Comparison of ENCODE assay signal across 12 mouse cellular contexts in genomic region chr2:170329921-170330320, GRCm38 (mm10).
A peak's percentile ranks its signal among the peaks of the same experiment; 100 is the strongest.
DNase-seq lines count a peak whose midpoint lies in the region; ATAC-seq and TF ChIP-seq lines count a peak whose summit lies in the region.
"Had no signal": no experiment of that assay in that cellular context is flagged by ENCODE, and none has a peak within 500 bp of the region (broad histone marks: within the 10 kb centered on the region; RNA-seq: fewer than 3 reads in every experiment).

No protein-coding gene starts in this region.

- H3K27ac ChIP-seq in liver, embryonic 16.5 days (ENCODE audit: low read length) = peak overlapping the region; percentile 54
- no peak overlapping the region for H3K27ac ChIP-seq in liver, embryonic 12.5 days
- H3K27ac ChIP-seq in heart, postnatal 0 days (ENCODE audit: low read depth) = peak overlapping the region; percentile 3; the same call in 1 of the 2 replicates
- H3K27ac ChIP-seq in small intestine, adult 2 months (ENCODE audit: insufficient read depth, low read depth, low read length) = peak overlapping the region; percentile 86
- no peak overlapping the region for H3K27ac ChIP-seq in left cerebral cortex, adult 2 months

- H3K9me3 ChIP-seq in liver, embryonic 16.5 days (replicated peaks; ENCODE audit: control insufficient read depth, low read length) = no peaks in the 10 kb centered on the region
- H3K9me3 ChIP-seq in liver, embryonic 12.5 days (replicated peaks) = no peaks in the 10 kb centered on the region
- H3K9me3 ChIP-seq in heart, postnatal 0 days (replicated peaks; ENCODE audit: control insufficient read depth, low read length) = no peaks in the 10 kb centered on the region
- H3K9me3 ChIP-seq: megakaryocyte, embryonic 14.5 days had no signal

- no peaks in the 10 kb centered on the region for H3K27me3 ChIP-seq in liver, embryonic 16.5 days (ENCODE audit: control insufficient read depth, insufficient read depth, low read depth, low read length)
- H3K27me3 ChIP-seq in liver, embryonic 12.5 days (replicated peaks) = peaks cover 3% of the 10 kb centered on the region
- no peaks in the 10 kb centered on the region for H3K27me3 ChIP-seq in heart, postnatal 0 days (ENCODE audit: control insufficient read depth, insufficient read depth, low read length)
- H3K27me3 ChIP-seq in small intestine, adult 2 months (ENCODE audit: control insufficient read depth, insufficient read depth, low read length) = no peaks in the 10 kb centered on the region

- 61% methylated on average over 13 of the region's 13 CpGs for WGBS in liver, embryonic 16.5 days (ENCODE audit: insufficient replicate concordance)
- 69% methylated on average over 13 of the region's 13 CpGs for WGBS in liver, embryonic 12.5 days (ENCODE audit: insufficient replicate concordance)
- WGBS in heart, postnatal 0 days = 59% methylated on average over 13 of the region's 13 CpGs
- WGBS in small intestine, adult 2 months = 22% methylated on average over 13 of the region's 13 CpGs

- no peak for TF ChIP-seq EP300 in heart, postnatal 0 days (IDR thresholded peaks at IDR 0.05; ENCODE audit: low read depth)

- H3K4me1 ChIP-seq in liver, embryonic 16.5 days (ENCODE audit: control insufficient read depth, low read depth, low read length) = no peaks in the 10 kb centered on the region; the same call in 1 of the 2 replicates
- H3K4me1 ChIP-seq in liver, embryonic 12.5 days = peaks cover 3% of the 10 kb centered on the region
- no peaks in the 10 kb centered on the region for H3K4me1 ChIP-seq in heart, postnatal 0 days (ENCODE audit: control insufficient read depth, insufficient read depth)
- H3K4me1 ChIP-seq in small intestine, adult 2 months (ENCODE audit: control insufficient read depth, insufficient read depth, insufficient read length, low read length) = peaks cover 20% of the 10 kb centered on the region
- H3K4me1 ChIP-seq: megakaryocyte, embryonic 14.5 days had no signal

- intact Hi-C loops in left cerebral cortex, adult 2 months (cut with DNase I) = no loop called here

- TF ChIP-seq POLR2A in small intestine, adult 2 months (IDR thresholded peaks at IDR 0.05; ENCODE audit: low read depth, low read length) = no peak

- TF ChIP-seq CTCF in heart, postnatal 0 days (IDR thresholded peaks at IDR 0.05; ENCODE audit: low read depth) = no peak
- TF ChIP-seq CTCF in small intestine, adult 2 months (IDR thresholded peaks at IDR 0.05; ENCODE audit: extremely low read depth, insufficient read length, insufficient replicate concordance, low read depth, low read length) = no peak
- no peak for TF ChIP-seq CTCF in left cerebral cortex, adult 2 months (IDR thresholded peaks at IDR 0.05)

- ATAC-seq in liver, embryonic 16.5 days (ENCODE audit: low read depth) = peak; percentile 39; the same call in 1 of the 2 replicates
- no peak for ATAC-seq in liver, embryonic 12.5 days
- peak; percentile 65 for ATAC-seq in granulocyte monocyte progenitor cell, adult 5-6 weeks (replicated peaks; ENCODE audit: poor library complexity, severe bottlenecking)
- ATAC-seq in heart, postnatal 0 days (ENCODE audit: insufficient read depth, low read depth) = peak; percentile 42; the same call in 1 of the 2 replicates
- ATAC-seq: forebrain, postnatal 0 days had no signal

- peak; percentile 21 for DNase-seq in heart, postnatal 0 days (ENCODE audit: low spot score)
- DNase-seq in embryo, embryonic 10 days (ENCODE audit: low spot score) = no peak
- no peak for DNase-seq in gastrocnemius, adult 8-10 months (ENCODE audit: low spot score in 2 of 2)
- DNase-seq in left cerebral cortex, adult 2 months (ENCODE audit: extremely low spot score in 1 of 2, low spot score in 2 of 2) = no peak
- DNase-seq: forebrain, postnatal 0 days; kidney, adult 18-20 months; thymus, postnatal 4 days had no signal

- no peak overlapping the region for H3K4me2 ChIP-seq in liver, embryonic 16.5 days (ENCODE audit: low read depth, low read length)
- H3K4me2 ChIP-seq in liver, embryonic 12.5 days = no peak overlapping the region
- H3K4me2 ChIP-seq in heart, postnatal 0 days (ENCODE audit: low read depth, low read length) = no peak overlapping the region

- H3K4me3 ChIP-seq in liver, embryonic 16.5 days (ENCODE audit: low read depth, low read length) = no peak overlapping the region
- H3K4me3 ChIP-seq in liver, embryonic 12.5 days = no peak overlapping the region
- H3K4me3 ChIP-seq in heart, postnatal 0 days (ENCODE audit: low read depth, low read length) = no peak overlapping the region
- peak overlapping the region; percentile 12; the same call in 1 of the 2 replicates for H3K4me3 ChIP-seq in small intestine, adult 2 months (ENCODE audit: low read depth, low read length)
- no peak overlapping the region for H3K4me3 ChIP-seq in left cerebral cortex, adult 2 months
- H3K4me3 ChIP-seq: megakaryocyte, embryonic 14.5 days had no signal

- no peak overlapping the region for H3K9ac ChIP-seq in liver, embryonic 16.5 days (ENCODE audit: low read depth, low read length)
- no peak overlapping the region for H3K9ac ChIP-seq in liver, embryonic 12.5 days
- no peak overlapping the region for H3K9ac ChIP-seq in heart, postnatal 0 days (replicated peaks; ENCODE audit: low read depth, low read length)
- H3K9ac ChIP-seq: forebrain, postnatal 0 days had no signal

- no peaks in the 10 kb centered on the region for H3K36me3 ChIP-seq in liver, embryonic 16.5 days (ENCODE audit: control insufficient read depth, insufficient read depth)
- no peaks in the 10 kb centered on the region for H3K36me3 ChIP-seq in liver, embryonic 12.5 days
- no peaks in the 10 kb centered on the region for H3K36me3 ChIP-seq in heart, postnatal 0 days (replicated peaks; ENCODE audit: control insufficient read depth, insufficient read depth, low read length)
- no peaks in the 10 kb centered on the region for H3K36me3 ChIP-seq in small intestine, adult 2 months (ENCODE audit: control insufficient read depth, insufficient read depth, low read length)

Comparison
In these comparisons a context has a peak if more than half of its experiments do, and no peak if none do; other contexts are left out.
1. H3K27ac ChIP-seq: peak in liver, embryonic 16.5 days (single experiment), heart, postnatal 0 days (single experiment) and small intestine, adult 2 months (single experiment); none in liver, embryonic 12.5 days (single experiment) and left cerebral cortex, adult 2 months (single experiment).